Mouse (Mus musculus) regulatory T cell (primary cell): Measurements from ENCODE around the gene Gpatch2l.

Experiments used
- in situ Hi-C: fragments of 300-600 bp; cut with MboI, MseI; formaldehyde crosslinking; loops from one replicate; pipeline ENCODE4 v1.15.1; 2025; ENCODE audit warnings: high pct_unique_total_duplicates

The Gpatch2l gene

GRCm38 (mm10) chr12:86276463-86276862 lies 34.8 kb downstream of the Gpatch2l start:
- in situ Hi-C loops = no loop called here

DNA sequence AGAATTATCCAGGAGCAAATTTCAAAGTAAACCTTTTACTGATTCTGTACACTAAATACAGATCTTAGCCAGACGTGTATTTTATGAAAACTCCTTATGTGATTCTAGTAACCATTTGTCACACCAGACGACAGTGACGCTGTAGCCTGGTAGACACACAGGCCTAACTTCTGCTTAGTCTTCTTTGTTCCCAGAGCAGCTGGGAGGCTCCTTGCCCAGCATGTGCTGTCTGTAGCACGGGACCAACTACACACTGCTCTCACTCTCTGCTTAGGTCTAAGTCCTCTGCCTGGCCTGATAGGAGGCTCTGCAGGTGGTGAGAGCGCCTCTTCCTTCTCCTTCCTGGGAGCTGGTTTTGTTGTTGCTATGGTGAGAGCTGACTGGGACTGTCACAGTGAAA lies 35.2 kb downstream of the Gpatch2l start:
- in situ Hi-C loops = no loop called here

- in situ Hi-C loops = no loop called here
These were observed 38.3 kb downstream of the Gpatch2l start for GRCm38 (mm10) chr12:86280000-86280399.

- in situ Hi-C loops = no loop called here
These were observed 44.0 kb downstream of the Gpatch2l start for GRCm38 (mm10) chr12:86285704-86286103.

GRCm38 (mm10) chr12:86297450-86297849 lies 55.8 kb downstream of the Gpatch2l start:
- in situ Hi-C loops = no loop called here

- in situ Hi-C loops = no loop called here
These were observed 61.3 kb downstream of the Gpatch2l start for GRCm38 (mm10) chr12:86302973-86303372.

GRCm38 (mm10) chr12:86305045-86305444 lies 63.4 kb downstream of the Gpatch2l start:
- in situ Hi-C loops = loop anchor here (5.0 kb wide), 1 partner anchor 173 kb away; no protein-coding TSS in a partner anchor

DNA sequence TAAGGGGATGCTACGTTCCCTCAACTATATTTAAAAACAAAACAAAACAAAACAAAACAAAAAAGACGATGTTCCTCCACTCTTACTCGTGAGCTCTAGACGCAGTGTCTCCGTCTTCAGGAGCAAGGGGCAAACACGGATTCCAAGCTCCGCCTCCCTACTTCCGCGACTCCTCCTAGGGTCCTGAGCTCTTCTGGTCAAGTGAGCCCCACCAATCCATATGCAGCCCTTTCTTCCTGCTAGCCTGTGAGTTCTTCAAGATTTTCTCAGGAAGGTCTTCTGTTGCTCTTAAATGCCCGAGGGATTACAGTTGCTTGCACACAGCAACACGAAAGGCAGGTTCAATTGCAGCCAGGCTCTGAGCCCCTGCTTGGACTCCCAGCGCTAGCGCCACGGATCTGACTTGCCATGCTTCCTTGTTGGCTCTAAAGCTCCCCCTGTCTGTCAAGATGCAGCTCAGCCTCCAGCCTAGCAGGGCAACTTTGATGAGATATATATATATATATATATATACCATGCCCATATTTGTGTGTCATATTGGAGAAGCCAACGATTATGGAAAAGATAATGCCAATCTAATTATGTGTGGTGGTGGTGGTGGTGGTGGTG lies 64.1 kb downstream of the Gpatch2l start:
- in situ Hi-C loops = loop anchor here (5.0 kb wide), 1 partner anchor 173 kb away; no protein-coding TSS in a partner anchor

DNA sequence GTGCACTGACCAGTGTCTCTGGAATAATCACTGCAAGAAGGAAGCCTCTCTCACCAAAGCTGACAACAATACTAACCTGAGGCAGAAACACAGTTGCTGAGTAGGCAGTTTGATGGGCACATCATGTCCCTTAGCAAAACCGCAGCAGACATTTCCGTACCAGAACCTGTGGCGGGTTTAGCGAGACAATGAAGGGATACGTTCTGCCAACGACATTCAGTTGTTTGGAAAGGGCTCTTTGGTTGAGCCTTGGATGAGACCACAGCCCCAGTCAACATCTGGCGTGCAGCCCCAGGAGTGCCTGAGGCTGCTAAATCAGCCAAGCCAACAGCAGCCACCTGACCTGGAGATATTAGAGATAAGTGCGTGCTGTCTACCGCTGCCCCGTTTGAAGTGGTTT lies 67.8 kb downstream of the Gpatch2l start:
- in situ Hi-C loops = loop anchor here (5.0 kb wide), 1 partner anchor 177 kb away; no protein-coding TSS in a partner anchor

DNA sequence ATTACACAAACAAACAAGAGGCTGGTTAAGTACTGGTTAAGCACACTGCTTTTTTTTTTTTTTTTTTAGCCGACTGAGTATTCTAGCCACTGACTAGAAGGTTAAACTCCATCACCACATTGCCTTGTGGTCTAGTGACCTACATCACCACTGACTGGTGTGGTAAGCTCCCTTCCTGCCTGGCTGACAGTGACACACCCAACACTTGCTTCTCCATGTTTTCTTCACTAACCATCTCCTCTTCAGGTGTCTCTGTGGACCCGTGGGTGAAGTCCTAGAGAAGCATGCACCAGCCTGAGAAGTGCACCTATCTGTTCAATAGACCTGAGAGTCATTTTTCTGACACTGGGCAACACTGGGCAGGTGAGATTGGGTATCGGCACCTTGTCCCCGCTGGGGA lies 68.2 kb downstream of the Gpatch2l start:
- in situ Hi-C loops = loop anchor here (5.0 kb wide), 1 partner anchor 178 kb away; no protein-coding TSS in a partner anchor

- in situ Hi-C loops = no loop called here
These were observed 79.0 kb downstream of the Gpatch2l start for GRCm38 (mm10) chr12:86320629-86321028.

DNA sequence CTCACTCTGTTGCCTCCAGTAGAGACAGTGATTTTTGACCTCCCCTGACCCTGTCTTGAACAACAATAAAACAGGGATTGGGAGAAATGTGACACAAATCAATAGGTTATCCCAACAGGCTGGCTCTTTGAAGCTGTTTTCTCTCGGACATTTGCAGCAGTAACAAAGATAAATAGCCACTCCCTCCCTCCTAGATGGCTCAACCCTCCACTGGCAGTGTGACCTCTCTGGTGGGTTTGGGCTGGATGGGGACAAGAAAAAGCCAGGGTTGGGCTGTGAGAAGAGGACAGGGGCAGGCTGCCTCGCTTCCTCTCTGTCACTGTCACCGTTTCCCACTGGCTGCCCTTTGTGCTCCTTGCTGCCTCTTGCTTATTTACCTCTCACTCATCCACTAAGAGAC lies 82.6 kb downstream of the Gpatch2l start:
- in situ Hi-C loops = no loop called here

DNA sequence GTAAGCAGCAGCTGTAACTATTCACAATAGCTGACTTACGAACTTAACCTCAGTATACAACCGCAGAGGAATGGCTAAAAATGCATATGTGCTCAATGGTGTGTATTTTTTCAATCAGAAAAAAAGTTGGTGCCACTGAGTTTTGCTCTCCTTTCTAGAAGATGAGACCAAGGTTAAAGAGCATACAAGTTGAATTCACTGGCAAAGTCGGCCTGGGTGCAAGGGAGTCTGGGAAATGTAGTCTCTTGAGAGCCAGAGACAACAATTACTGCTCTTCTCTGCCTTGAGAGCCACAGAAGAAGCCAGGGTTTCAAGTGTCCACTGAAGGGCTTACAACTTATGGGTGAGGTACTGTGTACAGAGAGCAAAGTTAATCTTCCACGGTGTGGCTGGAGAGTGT lies 88.2 kb downstream of the Gpatch2l start:
- in situ Hi-C loops = no loop called here

- in situ Hi-C loops = no loop called here
These were observed 89.0 kb downstream of the Gpatch2l start for GRCm38 (mm10) chr12:86330684-86331083.

DNA sequence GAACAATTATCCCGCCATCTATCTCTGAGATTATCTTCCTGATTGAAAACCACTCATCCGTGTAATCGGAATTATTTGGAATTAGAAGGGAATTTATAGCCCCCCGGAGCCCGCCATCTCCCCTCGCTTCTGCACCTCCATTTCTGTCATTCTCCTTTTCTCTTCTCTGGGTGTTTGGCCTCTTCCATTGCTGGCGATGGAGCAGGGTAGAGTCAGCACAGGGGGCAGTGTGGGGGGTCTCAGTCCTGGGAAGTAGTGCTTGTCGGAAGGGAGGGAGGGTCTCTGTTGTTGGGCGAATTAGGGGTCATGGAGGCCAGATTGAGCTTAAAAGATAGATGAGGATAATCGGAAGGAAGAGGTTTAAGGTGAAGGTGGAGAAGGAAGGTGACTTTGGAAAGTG lies 89.6 kb downstream of the Gpatch2l start:
- in situ Hi-C loops = no loop called here

DNA sequence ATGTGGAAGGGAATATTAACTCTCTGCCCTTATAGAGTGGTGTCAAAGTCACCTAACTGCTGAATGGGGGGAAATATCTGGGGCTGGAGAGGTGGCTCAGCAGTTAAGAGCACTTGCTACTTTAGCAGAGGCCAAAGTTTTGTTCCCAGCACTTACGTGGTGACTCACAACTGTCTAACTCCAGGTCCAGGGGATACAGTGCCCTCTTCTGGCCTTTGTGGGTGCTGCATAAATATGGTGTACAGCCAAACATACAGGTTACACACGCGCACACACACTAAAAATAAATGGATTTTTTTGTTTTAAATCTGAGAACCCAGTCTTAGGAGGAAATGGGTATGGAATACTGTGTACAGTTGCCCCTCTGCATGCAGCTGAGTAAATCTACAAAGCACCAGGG lies 94.6 kb downstream of the Gpatch2l start:
- in situ Hi-C loops = no loop called here

- in situ Hi-C loops = no loop called here
These were observed 95.2 kb downstream of the Gpatch2l start for GRCm38 (mm10) chr12:86336887-86337286.
